Mouse (Mus musculus) adrenal gland, adult 8-10 months (tissue): ENCODE results near the gene C1qtnf9. TPM values are rescaled to one million over a fixed set of nuclear protein-coding genes. Genes with fewer than 3 reads are reported as not detected.

ENCODE experiments used
- DNase-seq: peaks from one replicate; pipeline ENCODE4 v3.0.0; 2022
- total RNA-seq, 4 experiments: library from RNA; stranded (reverse); gene quantifications; 2 replicates each; pipeline ENCODE4 v1.2.4; 2022

C1qtnf9 gene
- 1 to 10 TPM; 2.3 to 6.0 (median 2.7) TPM for total RNA-seq

DNA sequence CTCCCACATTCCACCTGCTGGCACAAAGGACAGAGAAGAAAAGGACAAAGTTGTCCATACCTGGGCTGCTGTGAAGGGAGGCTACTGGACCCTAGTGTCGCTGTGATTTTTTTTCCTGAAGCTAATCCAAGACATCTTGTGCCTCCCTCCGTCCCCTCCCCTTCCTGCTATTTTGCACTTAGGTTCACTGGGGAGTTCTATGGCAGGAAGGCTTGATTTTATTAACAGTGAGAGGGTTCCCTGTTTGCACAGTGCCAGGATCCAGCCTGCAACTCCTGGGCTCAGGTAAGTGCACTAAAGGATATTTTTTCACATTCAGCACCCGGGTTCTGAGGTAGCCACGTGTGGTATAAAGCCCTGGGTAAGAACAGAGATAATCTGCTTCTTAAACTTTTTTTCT, at the start of gene C1qtnf9:
Gene C1qtnf9 (plus strand): TSS at position 251 of the 400 bp plus-strand sequence.
- DNase-seq: no peak

DNA sequence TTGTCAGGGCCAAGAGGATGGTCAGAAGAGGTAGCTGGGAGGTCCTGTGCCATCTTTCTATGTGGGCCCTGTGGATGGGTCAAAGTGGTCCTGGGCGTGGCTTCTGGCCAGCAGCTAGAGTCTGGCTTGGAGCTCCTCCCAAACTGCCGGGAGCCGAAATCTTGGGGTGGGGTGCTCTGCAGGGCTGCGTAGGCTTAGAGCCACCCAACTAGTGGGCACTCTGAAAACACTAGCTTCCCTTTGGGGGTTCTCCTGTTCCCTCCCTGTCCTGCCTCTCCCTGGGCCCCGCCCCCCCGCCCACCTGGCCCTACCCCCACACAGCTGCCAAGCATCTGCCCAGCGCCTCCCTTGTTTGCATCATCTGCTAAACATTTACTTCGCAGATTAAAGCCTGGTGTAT, 46.6 kb upstream of the C1qtnf9 start:
- DNase-seq: no peak

DNA sequence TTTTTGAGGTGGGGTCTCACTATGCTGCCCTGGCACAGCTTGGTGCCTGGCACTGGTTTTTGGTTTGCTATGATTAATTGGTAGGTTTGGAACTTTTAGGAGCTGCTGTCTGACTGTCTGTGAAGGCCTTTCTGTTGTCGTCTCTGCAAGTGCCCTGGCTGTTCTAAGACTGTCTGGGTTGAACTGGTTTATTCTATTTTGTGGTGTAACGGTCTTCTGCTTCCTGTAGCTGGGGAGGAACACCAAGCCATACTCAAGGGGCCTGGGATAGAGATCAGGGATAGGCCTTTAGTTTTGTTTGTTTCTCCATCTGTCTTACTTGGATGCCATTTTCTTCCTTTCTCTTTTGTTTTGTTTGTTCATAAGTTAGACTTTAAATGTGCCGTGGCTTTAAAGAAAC, 46.0 kb upstream of the C1qtnf9 start:
- no peak for DNase-seq

DNA sequence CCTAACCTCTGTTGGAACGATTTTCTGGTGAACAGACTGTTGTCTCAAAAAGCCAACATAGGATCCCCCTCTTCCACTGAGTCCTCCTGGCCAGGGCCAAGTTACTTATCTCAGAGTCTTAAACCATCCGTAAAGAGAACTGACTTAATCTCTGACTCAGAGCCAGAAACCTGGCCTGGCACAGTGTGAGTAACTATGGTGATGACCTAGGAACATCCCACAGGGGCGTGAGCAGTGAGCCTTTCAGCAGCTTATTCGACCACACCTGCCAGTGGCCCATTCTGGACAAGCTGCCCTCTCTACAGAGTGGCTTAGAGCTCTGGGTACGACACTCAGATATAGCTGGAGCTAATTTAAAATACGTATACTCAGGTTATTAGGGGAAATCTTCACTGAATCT, 41.8 kb upstream of the C1qtnf9 start:
- no peak for DNase-seq

DNA sequence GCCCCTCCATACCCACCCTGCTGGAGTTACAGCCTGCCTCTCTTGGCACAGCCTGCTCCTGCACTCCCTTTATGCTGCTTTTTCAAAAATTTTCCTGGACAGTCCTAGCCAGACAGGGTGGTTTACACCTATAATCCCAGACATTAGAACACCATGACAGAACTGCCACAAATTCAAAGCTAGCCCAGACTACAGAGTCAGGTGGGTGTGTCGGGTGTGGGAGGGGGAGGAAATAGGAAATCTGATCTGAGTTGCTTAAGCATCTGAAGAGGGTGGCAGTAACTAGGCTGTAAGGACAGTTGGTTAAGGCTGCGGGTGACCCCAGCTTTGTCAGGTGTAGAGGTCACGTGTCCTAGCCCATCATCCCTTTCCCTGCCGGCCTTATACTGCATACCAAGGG, 40.8 kb upstream of the C1qtnf9 start:
- no peak for DNase-seq

DNA sequence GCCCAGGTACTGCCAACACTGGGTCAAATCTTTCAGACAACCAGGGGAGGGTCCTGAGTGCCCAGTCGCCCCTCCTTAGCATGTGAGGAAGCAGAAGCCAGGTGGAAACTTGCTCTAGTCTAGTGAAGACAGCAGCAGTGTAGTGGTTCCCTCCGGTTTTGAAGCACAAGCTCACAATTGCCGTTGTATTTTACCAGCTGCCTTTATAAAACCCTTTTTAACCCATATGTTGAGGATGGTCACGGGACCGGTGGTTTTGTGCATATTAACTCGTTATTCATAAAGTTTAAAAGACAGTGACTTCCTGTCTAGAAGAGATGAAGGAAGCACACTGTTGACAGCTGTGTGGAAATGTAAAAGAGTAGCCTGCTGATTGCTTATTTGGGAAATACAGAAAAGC, 35.9 kb upstream of the C1qtnf9 start:
- no peak for DNase-seq

DNA sequence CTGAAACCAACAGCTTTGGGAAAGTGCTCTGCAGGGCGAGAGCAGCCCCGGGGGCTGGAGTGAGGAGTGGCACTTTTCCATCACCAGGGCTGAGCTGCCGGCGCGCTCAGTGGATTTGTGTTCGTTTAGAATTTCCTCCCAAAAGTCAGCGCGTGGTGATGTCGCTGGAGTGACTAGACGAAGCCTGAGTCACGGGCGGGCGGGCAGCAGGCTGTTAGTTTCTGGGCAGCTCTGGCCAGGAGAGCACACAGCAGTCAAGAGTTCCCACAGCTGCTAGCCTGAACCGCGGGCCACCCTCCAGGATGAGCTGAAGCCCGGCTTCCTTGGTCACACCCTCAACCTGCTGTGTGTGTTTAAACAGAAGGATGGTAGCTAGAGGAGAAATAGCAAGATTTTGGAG, 35.1 kb upstream of the C1qtnf9 start:
- DNase-seq: no peak

DNA sequence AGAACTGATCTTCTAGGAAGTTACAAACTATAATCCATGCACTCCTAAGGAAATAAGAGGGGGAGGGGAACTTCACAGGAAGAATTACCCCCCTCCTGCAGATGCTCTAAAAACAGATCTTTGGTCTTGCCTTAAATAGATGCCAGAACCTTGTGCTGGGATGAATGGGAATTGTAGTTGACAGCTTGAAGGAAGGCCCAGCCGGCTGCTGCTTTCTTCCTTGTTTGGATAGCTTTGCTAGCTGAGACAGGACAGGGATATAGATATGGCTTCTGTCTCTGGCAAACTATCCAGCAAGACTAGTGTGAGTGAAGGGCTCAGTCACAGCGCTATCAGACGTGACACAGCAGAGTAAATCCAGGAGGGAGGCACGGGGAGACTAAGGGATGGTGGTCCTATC, 34.2 kb upstream of the C1qtnf9 start:
- DNase-seq: no peak

DNA sequence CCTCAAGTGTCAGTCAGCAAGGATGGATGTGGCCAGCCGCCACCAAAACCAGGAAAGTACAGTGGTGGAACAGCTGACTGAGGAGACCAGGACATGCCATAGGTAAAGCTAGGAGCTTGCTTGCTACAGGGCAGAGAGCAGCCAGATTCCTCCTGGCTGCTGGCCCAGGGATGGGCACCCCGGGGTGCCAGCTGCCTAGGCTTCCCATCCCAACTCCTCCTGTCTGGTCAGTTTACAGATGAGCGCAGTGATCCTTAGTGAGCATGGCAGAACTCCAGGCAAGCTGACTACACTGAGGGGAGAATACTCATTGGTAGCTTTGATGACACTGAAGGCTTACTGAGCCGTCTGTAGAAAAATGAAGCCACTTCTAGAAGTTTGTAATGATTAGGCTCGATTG, 32.7 kb upstream of the C1qtnf9 start:
- DNase-seq: no peak

DNA sequence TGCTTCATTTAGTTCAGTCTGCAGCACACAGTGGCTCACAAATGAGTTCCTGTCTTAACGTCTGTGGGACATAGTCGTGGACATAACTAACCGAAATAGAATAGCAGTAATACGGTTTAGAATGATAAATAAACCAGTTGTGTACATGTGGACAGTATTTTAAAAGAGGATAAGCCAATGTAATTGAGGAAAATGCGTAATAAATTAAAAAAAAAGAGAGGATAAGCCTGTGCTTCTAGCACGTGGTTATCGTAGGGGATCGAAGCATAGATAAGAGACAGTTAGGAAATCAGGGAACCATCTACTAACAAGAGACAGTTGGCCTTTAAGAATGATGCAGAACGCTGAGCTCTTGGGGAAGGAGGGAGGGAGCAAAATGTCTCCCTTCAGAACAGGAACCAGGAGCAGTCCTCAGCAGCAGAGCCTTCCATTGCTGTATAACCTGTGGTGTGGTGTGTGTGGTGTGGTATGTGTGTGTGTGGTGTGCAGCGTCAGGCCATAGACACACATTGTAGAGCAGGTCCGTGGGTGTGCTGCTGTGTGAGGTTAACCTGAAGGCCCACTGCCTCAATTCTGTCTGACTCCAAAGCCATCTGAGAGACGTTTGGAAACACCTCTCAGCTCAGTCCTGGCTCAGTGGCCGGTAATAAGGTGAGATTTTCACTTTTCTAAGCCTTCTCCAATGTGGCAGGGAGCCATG, 31.9 kb upstream of the C1qtnf9 start:
- DNase-seq: no peak

DNA sequence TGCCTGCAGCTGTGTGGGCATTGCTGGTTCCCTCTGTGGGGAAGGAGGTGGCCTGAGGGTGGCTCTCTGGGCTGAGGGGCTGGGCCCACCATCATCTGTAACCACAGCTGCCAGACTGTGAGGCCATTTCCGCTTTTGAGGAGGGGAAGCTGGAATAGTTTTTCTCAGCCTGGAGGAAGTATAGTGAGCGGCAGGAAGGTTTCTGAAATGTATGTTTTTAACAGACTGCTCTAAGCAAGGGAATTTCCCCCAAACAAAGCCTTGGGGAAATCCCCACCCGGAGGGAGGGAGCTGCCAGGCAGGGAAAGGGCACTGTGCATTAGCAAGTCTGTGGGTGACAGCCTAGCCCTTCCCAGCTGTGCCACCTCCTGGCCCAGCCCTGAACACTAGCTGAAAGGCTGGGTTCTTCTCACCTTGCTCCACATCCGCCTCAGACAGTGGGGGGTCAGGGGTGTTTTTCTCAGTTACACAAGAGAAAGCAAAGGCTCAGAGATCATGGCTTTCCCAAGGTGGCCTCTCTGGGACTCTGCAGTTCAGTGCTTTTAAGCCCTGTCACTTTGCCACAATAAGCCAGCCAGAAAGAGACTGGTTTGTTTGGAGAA, 31.2 kb upstream of the C1qtnf9 start:
- peak; percentile 45 for DNase-seq

DNA sequence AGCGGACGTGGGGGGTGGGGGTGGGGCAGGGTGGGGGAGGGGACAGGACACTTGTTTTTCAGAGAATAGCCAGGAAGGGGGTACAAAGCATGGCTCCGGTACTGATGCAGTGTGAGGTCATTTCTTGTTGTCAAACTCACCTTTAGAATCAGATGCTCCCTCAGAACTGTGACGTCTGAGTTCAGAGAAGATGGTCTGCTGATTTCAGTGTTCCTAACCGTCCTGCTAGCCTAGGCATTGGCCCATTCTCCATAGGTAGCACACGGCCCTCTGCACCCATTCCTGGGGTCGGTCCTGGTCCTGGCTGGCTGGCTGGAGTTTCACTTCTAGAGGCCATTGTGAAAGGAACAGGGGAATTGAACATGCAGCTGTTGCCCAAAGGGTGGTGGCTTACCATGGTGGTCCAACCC, 30.7 kb upstream of the C1qtnf9 start:
- no peak for DNase-seq

DNA sequence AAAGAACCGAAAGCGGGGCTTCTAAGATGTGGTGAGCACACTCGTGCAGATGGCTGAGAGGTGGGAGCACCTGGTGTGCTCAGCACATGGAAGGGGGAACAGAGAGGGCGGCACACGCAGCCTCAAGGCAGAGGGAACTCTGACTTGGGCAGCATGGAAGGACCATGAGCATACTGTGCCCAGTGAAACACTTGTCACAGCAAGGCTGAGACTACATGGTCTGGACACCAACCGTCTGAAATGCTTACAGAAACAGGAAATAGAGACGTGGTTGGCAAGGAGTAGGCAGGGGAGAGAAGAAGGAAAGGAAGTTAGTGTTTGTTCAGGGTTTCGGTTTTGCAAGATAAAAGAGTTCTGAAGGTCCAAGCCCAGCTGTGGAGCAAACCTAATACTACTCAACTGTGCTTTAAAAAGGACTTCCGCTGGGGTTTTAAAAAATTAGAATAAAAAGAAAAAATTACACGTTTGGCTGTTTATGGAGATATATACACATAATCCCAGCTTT, 29.4 kb upstream of the C1qtnf9 start:
- DNase-seq: no peak

DNA sequence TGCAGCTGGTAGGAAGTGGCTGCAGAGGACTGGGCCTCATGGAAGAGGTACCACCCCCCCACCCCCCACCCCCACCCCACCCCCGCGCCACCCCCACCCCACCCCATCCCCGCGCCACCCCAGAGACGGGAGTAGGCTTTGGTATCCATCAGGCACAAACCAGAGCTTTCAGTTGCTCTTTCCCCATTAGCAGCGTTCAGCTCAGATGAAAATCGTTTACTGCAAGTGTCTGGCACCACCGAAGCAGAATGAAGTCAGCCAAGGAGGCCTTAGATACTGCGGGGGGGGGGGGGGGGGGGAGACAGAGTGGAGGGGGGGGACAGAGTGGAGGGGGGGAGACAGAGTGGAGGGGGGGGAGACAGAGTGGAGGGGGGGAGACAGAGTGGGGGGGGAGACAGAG, 28.8 kb upstream of the C1qtnf9 start:
- DNase-seq: no peak

DNA sequence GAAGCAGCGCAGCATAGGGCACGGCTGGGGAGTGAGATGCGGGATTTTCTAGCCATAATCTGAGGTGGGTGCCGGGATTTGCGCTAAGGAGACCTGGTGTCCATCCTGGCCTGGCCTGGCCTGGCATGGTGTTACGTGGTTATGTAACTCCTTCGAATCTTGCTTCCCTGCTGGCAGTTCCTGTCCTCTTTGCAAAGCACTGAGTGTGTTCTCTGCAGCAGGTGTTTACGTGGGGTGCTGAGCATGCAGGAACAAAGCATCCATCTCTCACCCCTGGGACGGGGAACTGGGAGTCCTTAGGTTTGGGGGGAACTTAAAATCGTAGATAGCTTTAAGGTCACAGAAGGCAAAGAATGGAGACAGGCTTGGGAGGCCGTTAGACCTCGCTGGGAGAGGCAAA, 28.3 kb upstream of the C1qtnf9 start:
- DNase-seq: no peak

DNA sequence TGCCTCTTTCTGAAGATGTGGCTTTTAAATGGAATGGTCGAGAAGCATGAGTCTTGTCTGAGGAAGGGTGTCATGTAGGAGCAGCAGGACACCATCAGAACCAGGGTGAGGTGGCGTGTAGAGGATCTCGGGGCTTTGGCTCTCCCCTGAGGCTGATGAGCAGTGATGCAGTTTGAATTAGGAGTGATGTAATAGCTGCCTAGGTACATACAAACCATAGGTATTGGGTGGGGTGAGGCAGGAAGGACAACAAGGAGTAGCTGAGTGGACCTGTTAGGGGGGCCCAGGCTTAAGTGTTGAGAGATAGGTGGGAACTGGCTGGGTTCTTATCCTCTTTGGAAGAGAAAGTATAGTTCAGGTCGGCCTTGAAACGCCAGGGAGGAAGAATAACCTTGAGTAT, 27.4 kb upstream of the C1qtnf9 start:
- DNase-seq: no peak

DNA sequence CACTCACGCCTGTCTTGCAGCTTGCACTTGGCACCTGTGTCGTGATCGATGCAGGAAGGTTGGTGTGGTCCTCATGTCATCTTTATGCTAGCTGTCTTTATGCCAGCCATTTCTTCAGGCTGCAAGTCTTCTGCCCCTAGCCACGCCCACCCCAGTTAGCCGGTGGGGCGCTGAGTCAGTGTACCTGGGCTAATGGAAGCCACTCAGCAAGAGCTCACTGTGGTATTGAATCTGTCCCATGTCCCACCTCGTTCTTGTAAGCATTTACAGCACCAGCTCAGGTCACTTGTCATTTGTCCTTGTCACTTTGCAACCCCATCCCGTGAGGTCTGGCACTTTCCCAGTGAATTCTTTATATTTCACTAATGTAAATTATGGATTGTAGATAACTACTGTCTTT, 26.9 kb upstream of the C1qtnf9 start:
- no peak for DNase-seq

DNA sequence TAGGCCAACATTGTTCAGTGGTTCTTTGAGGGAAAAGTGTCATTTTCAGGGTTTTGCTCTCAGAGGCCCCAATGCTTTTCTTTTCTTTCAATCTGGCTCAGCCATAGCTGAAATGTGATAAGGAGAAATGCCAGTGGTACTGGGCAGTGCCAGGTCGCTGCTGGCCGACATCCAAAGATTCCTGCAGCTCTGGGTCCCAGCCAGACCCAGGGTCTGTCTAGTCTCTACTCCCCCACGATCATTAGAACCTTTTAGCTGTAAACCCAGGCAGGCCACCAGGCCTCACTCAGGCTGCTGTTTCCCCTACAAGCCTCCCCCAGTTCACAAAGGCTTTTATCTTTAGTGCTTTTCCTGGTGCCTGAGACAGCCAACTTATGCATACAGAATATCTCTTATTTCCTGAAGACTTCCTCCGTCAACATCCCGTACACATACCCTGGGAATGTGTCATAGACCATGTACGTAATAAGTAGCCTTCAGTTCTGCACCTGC, 26.4 kb upstream of the C1qtnf9 start:
- peak; percentile 60 for DNase-seq

DNA sequence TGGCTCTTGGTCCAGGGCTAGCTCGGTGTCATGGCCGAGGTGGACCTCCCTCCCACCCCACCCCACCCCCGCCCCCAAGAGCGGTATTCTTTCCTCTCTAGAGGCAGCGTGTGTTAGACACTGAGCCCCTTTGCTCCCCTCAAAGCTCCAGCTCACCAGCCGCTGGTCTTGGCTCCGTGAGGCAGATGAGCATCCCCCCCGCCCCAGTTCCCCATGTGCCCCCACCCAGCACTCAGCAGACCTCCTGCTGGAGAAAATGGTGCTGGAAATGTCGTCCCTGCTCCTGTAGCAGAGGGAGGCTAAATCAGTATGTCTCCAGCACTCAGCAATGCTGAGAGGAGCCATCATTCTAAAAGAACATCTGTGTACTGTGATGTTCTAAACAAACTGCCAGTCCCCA, 24.3 kb upstream of the C1qtnf9 start:
- no peak for DNase-seq

DNA sequence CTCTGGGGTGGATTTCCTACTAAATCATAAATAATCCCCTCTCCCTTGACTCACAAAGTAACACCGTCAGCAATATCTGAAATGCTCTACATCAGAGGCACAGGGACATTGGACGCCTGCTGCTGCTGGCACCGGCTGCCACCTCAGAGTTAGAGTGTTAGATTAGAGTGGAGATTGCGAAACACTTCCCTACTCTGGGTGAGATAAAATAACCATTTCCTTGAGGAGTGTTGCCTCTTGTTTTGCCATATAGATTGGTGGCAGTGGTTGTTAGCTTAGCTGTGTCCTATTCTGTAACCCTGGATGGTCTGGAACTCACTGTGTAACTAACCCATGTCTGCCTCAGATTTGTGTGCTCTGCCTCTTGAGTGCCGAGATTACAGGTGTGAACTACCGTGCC, 22.7 kb upstream of the C1qtnf9 start:
- DNase-seq: no peak

DNA sequence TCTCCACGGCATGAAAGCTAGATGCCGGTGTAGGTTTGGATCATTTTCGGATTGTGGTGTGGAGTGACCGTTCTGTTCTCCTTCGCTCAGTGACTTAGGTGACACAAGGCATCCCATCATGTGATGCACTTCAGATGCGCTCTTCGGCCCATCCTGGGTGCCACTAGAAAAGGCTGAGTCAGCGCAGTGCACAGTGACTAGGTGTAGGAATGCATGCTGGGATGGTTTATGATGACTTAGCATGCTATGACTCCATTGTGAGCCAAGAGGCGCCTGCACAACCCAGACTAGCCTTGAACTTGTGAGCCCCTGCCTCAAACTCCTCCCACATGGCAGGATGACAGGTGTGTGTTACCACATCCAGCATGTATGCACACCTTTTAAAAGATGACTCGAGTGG, 21.8 kb upstream of the C1qtnf9 start:
- no peak for DNase-seq

DNA sequence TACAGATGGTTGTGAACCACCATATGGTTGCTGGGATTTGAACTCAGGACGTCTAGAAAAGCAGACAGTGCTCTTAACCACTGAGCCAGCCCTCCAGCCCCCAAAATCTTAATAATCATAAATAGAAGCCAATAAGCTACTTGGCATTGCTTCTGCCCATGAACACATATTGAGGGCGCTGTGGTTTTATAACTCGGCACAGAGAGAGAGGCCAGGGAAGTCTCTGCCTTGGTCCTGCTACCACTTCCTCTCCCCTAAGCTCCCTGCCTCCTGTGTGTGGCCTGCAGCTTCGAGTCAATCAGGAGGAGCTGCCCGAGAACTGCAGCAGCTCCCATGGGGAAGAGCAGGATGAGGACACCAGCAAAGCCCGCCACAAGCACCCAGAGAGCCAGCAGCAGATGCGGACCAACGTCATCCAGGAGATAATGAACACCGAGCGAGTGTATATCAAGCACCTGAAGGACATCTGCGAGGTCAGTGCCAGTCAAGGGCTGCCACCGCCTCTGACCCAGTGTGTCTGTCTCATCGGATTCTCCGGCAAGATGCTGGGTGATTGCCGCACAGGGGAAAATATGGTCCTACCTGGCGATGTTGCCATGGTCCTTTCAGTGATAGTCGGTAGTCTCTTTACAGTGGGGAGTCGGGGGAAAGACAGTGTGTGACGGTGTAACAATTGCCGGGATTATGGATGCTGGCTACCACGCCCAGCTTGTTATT, 20.6 kb upstream of the C1qtnf9 start:
- DNase-seq: no peak

DNA sequence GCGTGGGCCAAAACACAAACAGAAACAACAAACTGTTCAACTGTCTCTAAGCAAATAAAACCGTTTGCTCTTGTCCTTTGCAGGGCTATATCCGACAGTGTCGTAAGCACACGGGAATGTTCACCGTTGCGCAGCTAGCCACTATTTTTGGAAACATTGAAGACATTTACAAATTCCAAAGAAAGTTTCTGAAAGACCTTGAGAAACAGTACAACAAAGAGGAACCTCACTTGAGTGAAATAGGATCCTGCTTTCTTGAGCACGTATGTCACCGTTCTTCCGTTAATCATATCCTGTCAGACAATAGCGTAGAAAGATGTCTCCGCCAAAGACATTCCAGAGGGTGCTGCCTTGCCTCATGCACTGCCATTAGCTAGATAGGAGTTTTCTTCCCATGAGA, 18.1 kb upstream of the C1qtnf9 start:
- DNase-seq: no peak

DNA sequence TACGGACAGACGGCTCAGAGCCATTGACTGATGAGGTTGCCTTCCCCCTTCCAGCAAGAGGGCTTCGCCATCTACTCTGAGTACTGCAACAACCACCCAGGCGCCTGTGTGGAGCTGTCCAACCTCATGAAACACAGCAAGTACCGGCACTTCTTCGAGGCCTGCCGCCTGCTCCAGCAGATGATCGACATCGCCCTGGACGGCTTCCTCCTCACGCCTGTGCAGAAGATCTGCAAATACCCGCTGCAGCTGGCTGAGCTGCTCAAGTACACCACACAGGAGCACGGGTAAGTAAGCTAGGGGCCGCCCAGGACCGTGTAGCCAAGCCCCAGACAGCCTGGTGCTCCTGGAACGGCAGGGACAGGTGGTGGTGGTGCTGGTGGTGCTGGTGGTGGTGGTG, 16.4 kb upstream of the C1qtnf9 start:
- DNase-seq: no peak
